ENCODE assay signal across 16 mouse cellular contexts in genomic region chr16:24474781-24475180, GRCm38 (mm10).
A peak's percentile ranks its signal among the peaks of the same experiment; 100 is the strongest.
DNase-seq lines count a peak whose midpoint lies in the region; ATAC-seq and TF ChIP-seq lines count a peak whose summit lies in the region.
"Had no signal": no experiment of that assay in that cellular context is flagged by ENCODE, and none has a peak within 500 bp of the region (broad histone marks: within the 10 kb centered on the region; RNA-seq: fewer than 3 reads in every experiment).

No protein-coding gene starts in this region.

- ATAC-seq in embryonic facial prominence, embryonic 14.5 days (ENCODE audit: low read depth) = 0 out of 2 replicates have a peak, but pooled peaks have one; percentile 34
- ATAC-seq in monocyte, adult 5-6 weeks (replicated peaks; ENCODE audit: insufficient number of reproducible peaks, low FRiP score, low TSS enrichment, poor library complexity, severe bottlenecking) = 0 out of 2 replicates have a peak, but pooled peaks have one; percentile 56

- no peak overlapping the region for H3K27ac ChIP-seq in embryonic facial prominence, embryonic 14.5 days (replicated peaks; ENCODE audit: low read depth, low read length)
- no peak overlapping the region for H3K27ac ChIP-seq in embryonic facial prominence, embryonic 10.5 days (replicated peaks)
- H3K27ac ChIP-seq in CH12.LX (ENCODE audit: insufficient read depth, low read depth) = no peak overlapping the region
- H3K27ac ChIP-seq: hindbrain, embryonic 15.5 days; lung, embryonic 15.5 days; midbrain, embryonic 12.5 days had no signal

- DNase-seq in embryonic facial prominence, embryonic 14.5 days (ENCODE audit: low spot score) = no peak
- no peak for DNase-seq in embryonic facial prominence, embryonic 10.5 days (ENCODE audit: low spot score)
- DNase-seq in CH12.LX (ENCODE audit: extremely low read depth) = peak; percentile 21
- DNase-seq in thymus, postnatal 10 days (ENCODE audit: low spot score in 2 of 2) = peak; percentile 29 to 35
- DNase-seq in testis, postnatal 14 days (ENCODE audit: low spot score) = no peak
- no peak for DNase-seq in ovary, postnatal 14 days (ENCODE audit: low spot score)
- no peak for DNase-seq in kidney, adult 11 months
- DNase-seq: cerebellum, adult 11-12 months; heart, adult 18-20 months; kidney, adult 9 months had no signal

- no peaks in the 10 kb centered on the region for H3K27me3 ChIP-seq in embryonic facial prominence, embryonic 14.5 days (replicated peaks; ENCODE audit: control insufficient read depth, insufficient read depth, low read length)
- no peaks in the 10 kb centered on the region for H3K27me3 ChIP-seq in embryonic facial prominence, embryonic 10.5 days (replicated peaks; ENCODE audit: low read depth, poor library complexity, severe bottlenecking)
- peaks cover 2% of the 10 kb centered on the region for H3K27me3 ChIP-seq in CH12.LX (replicated peaks)
- H3K27me3 ChIP-seq: hindbrain, embryonic 15.5 days; lung, embryonic 15.5 days; midbrain, embryonic 12.5 days had no signal

- TF ChIP-seq RAD21 in CH12.LX (IDR thresholded peaks at IDR 0.05; ENCODE audit: low read depth, low read length) = no peak

- H3K9me3 ChIP-seq in embryonic facial prominence, embryonic 14.5 days (ENCODE audit: control insufficient read depth, low read length) = no peaks in the 10 kb centered on the region
- H3K9me3 ChIP-seq in embryonic facial prominence, embryonic 10.5 days = no peaks in the 10 kb centered on the region
- H3K9me3 ChIP-seq in CH12.LX (replicated peaks; ENCODE audit: low read length) = no peaks in the 10 kb centered on the region
- H3K9me3 ChIP-seq: hindbrain, embryonic 15.5 days; lung, embryonic 15.5 days; midbrain, embryonic 12.5 days had no signal

- TF ChIP-seq CTCF in CH12.LX (conservative IDR thresholded peaks at IDR 0.05 in 1 of 2, IDR thresholded peaks at IDR 0.05 in 1 of 2; ENCODE audit: low read depth in 2 of 2, low read length in 2 of 2) = no peak

- dilution Hi-C loops in CH12.LX (cut with MboI; ENCODE audit: extremely low pct_ligation_motif_present, extremely low pct_unique_long_range_greater_than_20kb, low sequenced_read_pairs) = no loop called here

- in situ Hi-C loops in CH12.LX (cut with MboI; ENCODE audit: low pct_ligation_motif_present, low pct_unique_long_range_greater_than_20kb, low sequenced_read_pairs) = no loop called here

- no peaks in the 10 kb centered on the region for H3K79me2 ChIP-seq in CH12.LX (replicated peaks; ENCODE audit: control insufficient read depth, extremely low read depth, insufficient read depth, poor library complexity, severe bottlenecking)

- TF ChIP-seq POLR2A in CH12.LX (IDR thresholded peaks at IDR 0.05; ENCODE audit: low read depth, low read length) = no peak

- H3K4me3 ChIP-seq in embryonic facial prominence, embryonic 14.5 days (ENCODE audit: low read depth, low read length) = no peak overlapping the region
- no peak overlapping the region for H3K4me3 ChIP-seq in embryonic facial prominence, embryonic 10.5 days
- no peak overlapping the region for H3K4me3 ChIP-seq in CH12.LX (replicated peaks in 1 of 3; ENCODE audit: low read depth in 2 of 3, low read length in 2 of 3, poor library complexity in 1 of 3)
- H3K4me3 ChIP-seq: erythroblast, embryonic 14.5 days; hindbrain, embryonic 15.5 days; lung, embryonic 15.5 days; midbrain, embryonic 12.5 days had no signal

- WGBS in embryonic facial prominence, embryonic 14.5 days = 46% methylated on average over 6 of the region's 6 CpGs
- WGBS in embryonic facial prominence, embryonic 10.5 days = 73% methylated on average over 6 of the region's 6 CpGs

- H3K36me3 ChIP-seq in embryonic facial prominence, embryonic 14.5 days (ENCODE audit: control insufficient read depth, insufficient read depth, low read length) = no peaks in the 10 kb centered on the region
- peaks cover 7% of the 10 kb centered on the region for H3K36me3 ChIP-seq in embryonic facial prominence, embryonic 10.5 days (replicated peaks)
- H3K36me3 ChIP-seq in CH12.LX (replicated peaks in 1 of 2; ENCODE audit: control insufficient read depth in 1 of 2, insufficient read depth in 1 of 2, low read length in 1 of 2) = no peaks in the 10 kb centered on the region
- H3K36me3 ChIP-seq: hindbrain, embryonic 15.5 days; midbrain, embryonic 12.5 days had no signal

- H3K4me1 ChIP-seq in embryonic facial prominence, embryonic 14.5 days (ENCODE audit: control insufficient read depth, insufficient read depth, low read length) = peaks cover 20% of the 10 kb centered on the region
- peaks cover 56% of the 10 kb centered on the region for H3K4me1 ChIP-seq in embryonic facial prominence, embryonic 10.5 days
- H3K4me1 ChIP-seq in CH12.LX (ENCODE audit: control insufficient read depth in 1 of 2, insufficient read depth in 2 of 2) = peaks cover 0 to 12% of the 10 kb centered on the region in 2 experiments; a peak in 1 of 4 replicates

- no peak overlapping the region for H3K4me2 ChIP-seq in embryonic facial prominence, embryonic 14.5 days (ENCODE audit: low read depth, low read length)
- H3K4me2 ChIP-seq in CH12.LX (ENCODE audit: insufficient read depth, low read depth, poor library complexity, severe bottlenecking) = no peak overlapping the region
- H3K4me2 ChIP-seq: hindbrain, embryonic 15.5 days; liver, embryonic 11.5 days; lung, embryonic 15.5 days; midbrain, embryonic 12.5 days had no signal

- no peak for TF ChIP-seq EP300 in CH12.LX (IDR thresholded peaks at IDR 0.05; ENCODE audit: low read length)

- no peak overlapping the region for H3K9ac ChIP-seq in embryonic facial prominence, embryonic 14.5 days (ENCODE audit: low read depth, low read length)
- H3K9ac ChIP-seq in CH12.LX (ENCODE audit: insufficient read depth, low read depth) = no peak overlapping the region
- H3K9ac ChIP-seq: hindbrain, embryonic 15.5 days; lung, embryonic 15.5 days; midbrain, embryonic 12.5 days had no signal

TF ChIP-seq in CH12.LX, 34 proteins besides CTCF, POLR2A, EP300 and RAD21:
- TF ChIP-seq PAX5 (IDR thresholded peaks at IDR 0.05; ENCODE audit: low read length) = no peak
- no peak for TF ChIP-seq SIN3A (IDR thresholded peaks at IDR 0.05; ENCODE audit: low read length)
- TF ChIP-seq BHLHE40 (IDR thresholded peaks at IDR 0.05; ENCODE audit: low read depth, low read length) = no peak
- no peak for TF ChIP-seq NRF1 (IDR thresholded peaks at IDR 0.05; ENCODE audit: low read depth, low read length)
- TF ChIP-seq MYC (IDR thresholded peaks at IDR 0.05; ENCODE audit: low read depth, low read length) = no peak
- TF ChIP-seq ELF1 (IDR thresholded peaks at IDR 0.05; ENCODE audit: low read depth, low read length) = no peak
- no peak for TF ChIP-seq KAT2A (IDR thresholded peaks at IDR 0.05; ENCODE audit: insufficient replicate concordance, low read length)
- TF ChIP-seq MXI1 (IDR thresholded peaks at IDR 0.05; ENCODE audit: low read depth, low read length) = no peak
- no peak for TF ChIP-seq MAX (IDR thresholded peaks at IDR 0.05; ENCODE audit: low read length)
- no peak for TF ChIP-seq ETS1 (conservative IDR thresholded peaks at IDR 0.05; ENCODE audit: low read depth, low read length)
- no peak for TF ChIP-seq MEF2A (IDR thresholded peaks at IDR 0.05; ENCODE audit: borderline replicate concordance, low read depth, low read length)
- no peak for TF ChIP-seq ZMIZ1 (IDR thresholded peaks at IDR 0.05; ENCODE audit: low read depth, low read length)
TF ChIP-seq in CH12.LX: peak in this region for 0.

Comparison
In these comparisons a context has a peak if more than half of its experiments do, and no peak if none do; other contexts are left out.
1. DNase-seq: peak in CH12.LX (single experiment) and thymus, postnatal 10 days (2 of 2); none in embryonic facial prominence, embryonic 14.5 days (single experiment), embryonic facial prominence, embryonic 10.5 days (single experiment), testis, postnatal 14 days (single experiment), ovary, postnatal 14 days (single experiment) and kidney, adult 11 months (single experiment).